Mouse (Mus musculus) stomach, embryonic 14.5 days (tissue): ENCODE measurements around the gene Smg5. TPM values are rescaled to one million over a fixed set of nuclear protein-coding genes. Genes with fewer than 3 reads are reported as not detected.

Source experiments
- ATAC-seq: fragments of 200-750 bp; cut with Nextera tagmentation; 2 replicates; pipeline ENCODE4 v1.8.0; 2017; ENCODE audit warnings: low read depth, moderate TSS enrichment; ENCODE audit not compliant: insufficient number of reproducible peaks, insufficient read depth, low FRiP score
- H3K27ac ChIP-seq: fragments of 300-500 bp; sonication (generic); 2 replicates; pipeline ENCODE4 v1.5.1; 2014; ENCODE audit warnings: mild to moderate bottlenecking, low read length, moderate library complexity, mixed read lengths
- H3K27me3 ChIP-seq: fragments of 300-500 bp; sonication (generic); 2 replicates; pipeline ENCODE4 v1.6.1; 2014; ENCODE audit warnings: low read length, control low read depth, mixed read lengths; ENCODE audit not compliant: control insufficient read depth, insufficient read depth
- H3K36me3 ChIP-seq: fragments of 300-500 bp; sonication (generic); 2 replicates; pipeline ENCODE4 v1.6.1; 2014; ENCODE audit warnings: mild to moderate bottlenecking, control low read depth, low read length, moderate library complexity, mixed read lengths; ENCODE audit not compliant: control insufficient read depth, insufficient read depth
- H3K4me1 ChIP-seq: fragments of 300-500 bp; sonication (generic); 2 replicates; pipeline ENCODE4 v1.6.1; 2014; ENCODE audit warnings: low read length, control low read depth, mixed read lengths; ENCODE audit not compliant: control insufficient read depth, insufficient read depth
- H3K4me2 ChIP-seq: fragments of 300-500 bp; sonication (generic); replicated peaks from 2 replicates; pipeline ENCODE4 v1.6.1; 2014; ENCODE audit warnings: low read depth, low read length, control low read depth
- H3K4me3 ChIP-seq: fragments of 300-500 bp; sonication (generic); 2 replicates; pipeline ENCODE4 v1.5.1; 2014; ENCODE audit warnings: low read depth, low read length, control low read depth
- H3K9ac ChIP-seq: fragments of 300-500 bp; sonication (generic); replicated peaks from 2 replicates; pipeline ENCODE4 v1.6.1; 2014; ENCODE audit warnings: low read depth, mild to moderate bottlenecking, control low read depth, low read length, moderate library complexity, mixed read lengths
- H3K9me3 ChIP-seq: fragments of 300-500 bp; sonication (generic); 2 replicates; pipeline ENCODE4 v1.6.1; 2016; ENCODE audit warnings: low read depth, low read length, control low read depth; ENCODE audit not compliant: control insufficient read depth
- WGBS: fragments of 180-500 bp; shearing (Covaris S2); extraction: QIAGEN DNeasy Blood & Tissue Kit; methylation state at CpG from one replicate; pipeline ENCODE4 v1.1.7; 2014; 5-methylcytosine and 5-hydroxymethylcytosine counted together
- polyA plus RNA-seq: library from polyadenylated mRNA; unstranded; fragments of >200 nt; fragmentation: Nextera tagmentation; extraction: Ambion mirVana; gene quantifications from 2 replicates; pipeline ENCODE4 v1.2.1, GENCODE M21; 2014

Smg5 gene
- polyA plus RNA-seq, 1 experiment from 2014 or later: 38.9 TPM

- under 1% methylated on average over 30 of the region's 30 CpGs for WGBS
- H3K4me1 ChIP-seq: peaks cover 7% of the 10 kb centered on the region; the same call in 1 of the 2 replicates
- peak overlapping the region; percentile 80 for H3K4me2 ChIP-seq
- no peaks in the 10 kb centered on the region for H3K9me3 ChIP-seq
- ATAC-seq: no peak
- H3K4me3 ChIP-seq: peak overlapping the region; percentile 89
- H3K27ac ChIP-seq: peak overlapping the region; percentile 91
- H3K27me3 ChIP-seq: no peaks in the 10 kb centered on the region
- H3K9ac ChIP-seq: peak overlapping the region; percentile 85
- peaks cover 33% of the 10 kb centered on the region for H3K36me3 ChIP-seq
These were observed 38.7 kb upstream of the Smg5 start for GRCm38 (mm10) chr3:88297321-88297851.

- Histone ChIP-seq H3K4me3 (no peak overlapping the region), H3K9me3 (no peaks in the 10 kb centered on the region), H3K4me2 (no peak overlapping the region), H3K9ac (no peak overlapping the region), H3K27me3 (no peaks in the 10 kb centered on the region), H3K27ac (no peak overlapping the region), H3K4me1 (peaks cover 7% of the 10 kb centered on the region; the same call in 1 of the 2 replicates), H3K36me3 (peaks cover 48% of the 10 kb centered on the region)
- WGBS: 86% methylated on average over 1 of the region's 1 CpGs
- ATAC-seq: no peak
These were observed 36.9 kb upstream of the Smg5 start for GRCm38 (mm10) chr3:88299172-88299571.

GRCm38 (mm10) chr3:88324951-88325405 lies 11.1 kb upstream of the Smg5 start, which contains the start of gene Glmp:
Gene Glmp, plus strand, starts transcription at chr3:88325023.
- under 1% methylated on average over 10 of the region's 10 CpGs for WGBS
- peaks cover 10% of the 10 kb centered on the region for H3K4me1 ChIP-seq
- no peaks in the 10 kb centered on the region for H3K27me3 ChIP-seq
- H3K4me2 ChIP-seq: peak within 1 kb of the TSS; percentile 82
- peak within 1 kb of the TSS; percentile 71 for H3K9ac ChIP-seq
- H3K4me3 ChIP-seq: peak within 1 kb of the TSS; percentile 78
- peak; percentile 59; the same call in 1 of the 2 replicates for ATAC-seq
- H3K27ac ChIP-seq: no peak within 1 kb of the TSS; the same call in 1 of the 2 replicates
- H3K36me3 ChIP-seq: peaks cover 54% of the 10 kb centered on the region
- no peaks in the 10 kb centered on the region for H3K9me3 ChIP-seq

GRCm38 (mm10) chr3:88328956-88329355 lies 7.1 kb upstream of the Smg5 start:
- Histone ChIP-seq H3K4me3 (no peak overlapping the region), H3K27me3 (no peaks in the 10 kb centered on the region), H3K36me3 (peaks cover 17% of the 10 kb centered on the region), H3K9me3 (no peaks in the 10 kb centered on the region), H3K27ac (no peak overlapping the region), H3K4me2 (no peak overlapping the region), H3K9ac (no peak overlapping the region), H3K4me1 (peaks cover 10% of the 10 kb centered on the region)
- no peak for ATAC-seq
- 54% methylated on average over 5 of the region's 5 CpGs for whole genome bisulfite sequencing

GRCm38 (mm10) chr3:88331282-88331681 lies 4.8 kb upstream of the Smg5 start:
- H3K4me1 ChIP-seq: 0 out of 2 replicates have a peak, but pooled peaks cover 4% of the 10 kb centered on the region
- H3K27me3 ChIP-seq: no peaks in the 10 kb centered on the region
- WGBS: 42% methylated on average over 2 of the region's 2 CpGs
- no peaks in the 10 kb centered on the region for H3K9me3 ChIP-seq
- H3K4me2 ChIP-seq: no peak overlapping the region
- peaks cover 17% of the 10 kb centered on the region for H3K36me3 ChIP-seq
- no peak overlapping the region for H3K4me3 ChIP-seq
- H3K9ac ChIP-seq: no peak overlapping the region
- H3K27ac ChIP-seq: no peak overlapping the region
- no peak for ATAC-seq

- Histone ChIP-seq H3K4me3 (peak overlapping the region; percentile 25), H3K27ac (peak overlapping the region; percentile 82), H3K9ac (no peak overlapping the region), H3K4me2 (peak overlapping the region; percentile 34), H3K4me1 (peaks cover 18% of the 10 kb centered on the region), H3K27me3 (no peaks in the 10 kb centered on the region), H3K36me3 (peaks cover 2% of the 10 kb centered on the region; the same call in 1 of the 2 replicates), H3K9me3 (no peaks in the 10 kb centered on the region)
- WGBS: 34% methylated on average over 12 of the region's 12 CpGs
- ATAC-seq: peak; percentile 54
These were observed 1.9 kb upstream of the Smg5 start for GRCm38 (mm10) chr3:88334029-88334658.

- Histone ChIP-seq H3K4me3 (peak overlapping the region; percentile 70), H3K27ac (peak overlapping the region; percentile 94; the same call in 1 of the 2 replicates), H3K4me2 (peak overlapping the region; percentile 46), H3K27me3 (no peaks in the 10 kb centered on the region), H3K4me1 (peaks cover 18% of the 10 kb centered on the region), H3K9ac (peak overlapping the region; percentile 80), H3K9me3 (no peaks in the 10 kb centered on the region), H3K36me3 (no peaks in the 10 kb centered on the region)
- WGBS: 33% methylated on average over 3 of the region's 3 CpGs
- no peak for ATAC-seq
These were observed 1.1 kb upstream of the Smg5 start for GRCm38 (mm10) chr3:88334902-88335435.

GRCm38 (mm10) chr3:88335436-88336053 lies 515 bp upstream of the Smg5 start:
- Histone ChIP-seq H3K27me3 (no peaks in the 10 kb centered on the region), H3K4me1 (peaks cover 18% of the 10 kb centered on the region), H3K27ac (peak overlapping the region; percentile 94), H3K4me2 (peak overlapping the region; percentile 46), H3K36me3 (no peaks in the 10 kb centered on the region), H3K4me3 (peak overlapping the region; percentile 70), H3K9ac (peak overlapping the region; percentile 80), H3K9me3 (no peaks in the 10 kb centered on the region)
- ATAC-seq: peak; percentile 11; the same call in 1 of the 2 replicates
- WGBS: under 1% methylated on average over 27 of the region's 27 CpGs
